Mouse (Mus musculus) embryo, embryonic 11.5 days (tissue): ENCODE measurements around the gene Mamdc2.
A peak's percentile ranks its signal among the peaks of the same experiment; 100 is the strongest.
"Not testable (repeated sequence)": the region's sequence is repeated elsewhere in the genome, so short reads cannot be mapped to it uniquely, and the experiment has no call there.

Experiments used
- DNase-seq: peaks from one replicate; pipeline ENCODE4 v3.0.0-alpha.2; 2012; ENCODE audit warnings: low read depth, low spot score

Gene Mamdc2

DNA sequence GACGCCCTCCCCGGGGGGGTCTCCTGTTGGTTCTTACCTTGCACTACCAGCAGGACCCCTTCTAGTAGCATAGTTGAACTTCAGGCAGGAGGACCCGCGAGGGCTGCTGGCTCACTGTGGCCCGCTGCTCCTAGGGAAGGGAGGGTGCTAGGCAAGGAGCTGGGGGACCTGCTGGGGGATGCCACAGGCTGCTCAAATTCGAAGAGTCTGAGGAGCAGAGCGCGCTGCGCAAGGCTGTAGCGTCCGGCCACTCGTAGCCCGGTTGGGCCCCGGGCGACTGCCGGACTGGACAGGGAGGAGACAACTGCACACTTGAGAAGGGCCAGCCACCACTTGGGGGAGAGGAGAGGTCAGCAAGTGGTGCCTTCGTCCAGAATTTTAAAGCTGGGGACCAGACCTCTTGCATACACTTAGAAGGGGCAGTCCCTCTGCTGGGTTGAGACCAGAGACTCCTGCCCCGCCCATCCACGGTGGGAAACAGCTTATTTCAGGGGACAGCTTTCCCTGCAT lies at the start of gene Mamdc2:
Gene Mamdc2 (minus strand): TSS at position 455 of the 510 bp plus-strand sequence.
- DNase-seq: no peak

- no peak for DNase-seq
These were observed 49.8 kb upstream of the Mamdc2 start for GRCm38 (mm10) chr19:23498011-23498410.

GRCm38 (mm10) chr19:23497171-23497917 lies 49.1 kb upstream of the Mamdc2 start:
- peak; percentile 19 for DNase-seq

DNA sequence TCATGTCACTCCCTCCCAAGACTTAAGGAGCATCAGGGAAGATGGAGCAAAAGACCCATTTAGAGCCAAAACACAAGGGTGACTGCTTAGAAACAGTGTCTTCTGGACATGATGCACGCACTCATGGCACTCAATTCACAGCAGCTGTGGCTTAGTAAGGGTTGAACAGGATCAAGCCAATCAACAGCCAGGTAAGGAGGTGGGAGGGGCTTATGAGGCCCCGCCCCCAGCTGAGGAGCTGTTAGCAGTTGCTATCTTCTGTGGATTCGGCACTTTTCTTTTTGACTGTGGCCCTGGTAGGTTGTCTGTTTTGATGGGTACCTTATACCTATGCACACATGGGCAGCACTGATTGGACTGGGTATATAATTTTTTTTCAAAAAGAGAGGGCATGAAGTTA lies 48.3 kb upstream of the Mamdc2 start:
- DNase-seq: no peak

GRCm38 (mm10) chr19:23492663-23493062 lies 44.4 kb upstream of the Mamdc2 start:
- no peak for DNase-seq

DNA sequence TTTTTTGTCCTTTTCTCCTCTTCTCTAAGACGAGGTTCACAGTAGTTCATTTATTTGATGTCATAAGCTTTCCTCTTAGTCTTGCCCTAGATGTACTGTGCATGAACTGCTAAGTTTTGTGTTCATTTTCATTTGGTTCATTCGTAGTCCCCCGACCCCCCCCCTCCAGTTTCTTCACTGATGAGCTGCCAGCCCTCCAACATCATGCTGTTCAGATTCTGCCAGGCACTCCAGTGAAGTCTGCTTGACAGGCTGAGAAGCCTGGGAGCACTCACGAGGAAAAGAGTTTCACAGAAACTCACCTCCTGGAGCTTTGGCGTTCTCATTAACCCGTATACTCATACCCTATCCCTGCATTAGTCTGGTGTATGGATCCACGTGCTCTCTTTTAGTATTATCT lies 42.5 kb upstream of the Mamdc2 start:
- not testable (repeated sequence) for DNase-seq

DNA sequence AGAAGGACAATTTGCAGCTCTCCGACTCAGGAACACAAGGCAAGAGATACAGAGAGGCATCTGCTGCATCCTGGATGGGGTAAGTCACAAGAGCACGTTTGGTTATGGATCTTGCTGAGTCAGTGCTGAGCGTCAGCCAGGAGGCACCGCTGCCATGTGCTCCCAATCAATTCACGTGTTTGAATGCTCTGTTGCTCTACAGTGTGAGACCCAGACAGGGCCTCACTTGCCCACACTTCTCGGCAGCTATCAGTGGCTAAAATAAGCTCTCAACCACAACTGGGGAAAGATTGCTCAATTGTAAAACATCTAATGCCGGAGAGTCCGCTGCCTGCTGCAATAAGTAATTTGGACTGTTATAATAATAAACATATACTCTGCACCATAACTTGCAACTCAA lies 41.5 kb upstream of the Mamdc2 start:
- no peak for DNase-seq

- DNase-seq: no peak
These were observed 39.2 kb upstream of the Mamdc2 start for GRCm38 (mm10) chr19:23487421-23487820.

DNA sequence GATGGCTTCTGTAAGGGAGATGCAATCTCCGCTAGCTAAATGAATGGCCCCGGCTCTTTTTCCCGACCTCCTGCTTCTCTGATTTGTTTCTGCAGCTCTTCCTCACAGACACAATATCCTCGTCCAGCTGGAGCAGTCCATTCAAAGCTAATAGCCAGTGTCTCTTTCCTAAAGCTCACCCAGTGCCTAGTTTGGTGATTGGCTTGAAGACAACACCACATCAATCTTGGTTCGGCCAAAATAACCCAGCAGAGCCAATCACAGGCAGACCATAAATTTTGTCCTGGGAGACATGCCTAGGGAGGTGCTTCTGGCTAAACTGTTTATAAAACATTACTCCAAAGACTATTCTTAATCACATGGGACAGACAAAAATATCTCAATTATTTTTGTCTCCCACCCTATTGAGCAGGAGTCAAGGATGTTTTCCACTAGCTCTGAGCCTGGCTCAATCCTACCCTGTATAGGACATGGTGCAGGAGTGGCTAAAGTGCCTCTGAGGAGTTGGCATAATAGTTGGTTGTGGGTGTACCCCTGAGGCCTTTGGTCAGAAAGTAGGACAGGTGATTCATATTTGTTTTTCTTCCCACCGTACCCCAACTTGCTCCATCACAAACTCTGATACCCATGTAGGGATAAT lies 38.5 kb upstream of the Mamdc2 start:
- DNase-seq: no peak

DNA sequence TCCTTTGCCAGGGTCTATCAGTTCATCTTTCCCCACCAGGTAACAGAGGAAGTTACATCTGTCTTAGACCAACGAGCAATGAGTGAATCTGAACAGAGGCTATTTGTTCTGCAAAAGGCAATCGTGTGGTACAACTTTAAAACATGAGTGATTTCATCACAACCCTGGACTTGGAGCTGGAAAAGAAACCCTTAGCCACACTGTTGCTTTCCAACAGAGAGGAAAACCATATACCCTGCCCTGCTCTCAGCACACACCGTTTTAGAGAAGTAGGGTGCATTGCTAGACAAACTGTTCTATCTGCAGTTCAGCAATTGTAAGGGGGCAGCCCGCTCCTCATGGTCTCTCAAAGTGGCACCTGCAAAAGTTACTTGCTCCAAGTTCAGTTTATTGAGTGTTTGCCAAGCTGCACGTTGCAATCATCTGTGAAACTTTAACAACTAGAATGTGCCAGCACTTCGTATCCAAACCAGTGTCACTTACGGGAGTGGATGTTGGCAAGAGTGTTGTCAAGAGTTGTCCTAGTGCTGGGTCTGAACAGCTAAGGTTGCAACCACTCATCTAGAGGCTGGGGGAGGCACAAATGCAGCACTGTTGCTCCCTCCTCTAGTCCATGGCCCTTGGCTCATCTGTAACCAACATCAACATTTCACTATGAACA lies 37.8 kb upstream of the Mamdc2 start:
- DNase-seq: no peak

DNA sequence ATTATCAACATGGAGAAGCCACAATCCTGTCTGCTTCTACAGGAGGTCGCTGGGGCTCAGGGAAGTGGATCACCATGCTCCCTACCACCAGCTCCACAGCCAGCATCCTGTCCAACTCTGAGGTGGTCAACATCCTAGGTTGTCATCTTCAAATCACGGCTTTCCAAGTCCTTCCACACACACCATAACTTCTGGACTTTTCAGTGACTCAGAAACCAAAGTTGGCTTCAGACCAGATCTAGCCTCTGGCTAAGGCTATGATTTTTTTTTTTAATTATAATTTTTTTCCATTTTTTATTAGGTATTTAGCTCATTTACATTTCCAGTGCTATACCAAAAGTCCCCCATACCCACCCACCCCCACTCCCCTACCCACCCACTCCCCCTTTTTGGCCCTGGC lies 34.3 kb upstream of the Mamdc2 start:
- not testable (repeated sequence) for DNase-seq

GRCm38 (mm10) chr19:23479597-23479967 lies 31.3 kb upstream of the Mamdc2 start:
- no peak for DNase-seq

- DNase-seq: peak; percentile 26
These were observed 30.8 kb upstream of the Mamdc2 start for GRCm38 (mm10) chr19:23478895-23479596.

GRCm38 (mm10) chr19:23477826-23478225 lies 29.6 kb upstream of the Mamdc2 start:
- no peak for DNase-seq

GRCm38 (mm10) chr19:23467866-23468265 lies 19.6 kb upstream of the Mamdc2 start:
- no peak for DNase-seq

DNA sequence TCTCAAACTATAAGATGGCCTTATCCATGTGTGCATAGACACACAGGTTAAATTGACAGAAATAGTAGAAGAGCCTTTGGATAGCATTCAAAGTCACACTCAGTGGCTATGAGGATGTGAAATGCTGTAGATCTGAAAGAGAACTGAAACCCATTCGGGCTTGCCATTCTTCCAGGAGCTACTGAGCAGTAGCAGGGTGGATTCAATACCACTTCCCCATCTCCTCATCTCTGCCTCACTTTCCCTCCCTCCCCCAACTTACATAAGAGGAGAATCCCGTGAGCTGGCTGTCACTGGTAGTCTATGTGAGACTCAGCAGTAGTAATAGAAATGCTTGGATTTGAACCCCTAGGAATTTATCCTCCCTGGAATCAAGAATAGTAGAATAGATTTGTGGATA lies 18.8 kb upstream of the Mamdc2 start:
- DNase-seq: no peak

GRCm38 (mm10) chr19:23457492-23457891 lies 9.2 kb upstream of the Mamdc2 start:
- DNase-seq: no peak

- DNase-seq: no peak
These were observed 3.1 kb upstream of the Mamdc2 start for GRCm38 (mm10) chr19:23451361-23451760.

GRCm38 (mm10) chr19:23447221-23447987 lies 838 bp downstream of the Mamdc2 start:
- no peak for DNase-seq

DNA sequence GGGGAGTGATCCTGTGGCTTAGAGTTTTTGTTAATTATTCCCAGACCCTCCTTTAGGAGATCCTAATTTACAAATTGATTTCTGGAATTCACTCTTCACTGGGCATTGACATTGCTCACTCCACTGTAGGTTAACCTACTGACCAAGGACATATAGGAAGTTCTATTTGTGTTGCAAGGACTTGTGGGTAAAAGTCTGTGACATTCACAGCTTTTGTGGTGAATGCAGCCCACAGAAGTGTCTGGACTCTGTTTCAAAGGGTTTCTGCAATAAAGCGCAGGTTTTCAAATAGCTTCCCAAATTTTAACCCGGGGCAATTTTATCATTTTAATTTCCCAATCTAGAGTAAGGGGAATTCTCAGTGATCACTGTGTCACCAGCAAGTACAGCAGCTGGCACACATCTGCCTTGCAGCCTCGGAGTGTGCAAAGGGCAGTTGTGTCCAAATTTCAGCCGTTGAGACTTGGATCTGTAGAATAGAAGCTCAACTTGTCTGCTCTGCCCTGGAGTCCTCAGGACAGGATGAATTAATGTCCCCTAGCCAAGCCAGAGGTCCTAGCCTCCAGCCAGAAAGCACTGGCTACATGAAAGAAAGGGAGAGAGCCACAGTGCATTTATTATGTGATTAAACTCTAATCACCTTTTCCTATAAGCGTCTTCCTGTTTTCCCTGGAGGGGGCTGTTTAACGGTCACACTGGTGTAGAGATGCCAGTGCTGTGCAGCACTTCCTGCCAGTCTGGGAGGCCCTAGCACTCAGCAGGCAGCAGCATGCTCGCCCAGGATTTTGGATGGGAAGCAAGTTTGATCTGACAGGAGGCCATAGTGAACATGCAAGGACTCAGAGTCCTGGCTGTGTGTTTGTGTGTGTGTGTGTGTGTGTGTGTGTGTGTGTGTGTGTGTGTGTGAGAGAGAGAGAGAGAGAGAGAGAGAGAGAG lies 3.1 kb downstream of the Mamdc2 start:
- DNase-seq: no peak
